Mouse (Mus musculus) cerebellum, adult 9-11 months (tissue): ENCODE results near the gene Vdac2.

Experiments used
- DNase-seq: peaks from one replicate; pipeline ENCODE4 v3.0.0; 2022

Vdac2 gene

GRCm38 (mm10) chr14:21820880-21821505 lies 4.0 kb upstream of the Vdac2 start:
- DNase-seq, result no peak

GRCm38 (mm10) chr14:21822307-21822706 lies 2.7 kb upstream of the Vdac2 start:
- no peak for DNase-seq

GRCm38 (mm10) chr14:21822795-21823374 lies 2.2 kb upstream of the Vdac2 start:
- peak; percentile 69 for DNase-seq

GRCm38 (mm10) chr14:21823897-21824296 lies 1.1 kb upstream of the Vdac2 start:
- no peak for DNase-seq

- no peak for DNase-seq
These were observed 901 bp downstream of the Vdac2 start for GRCm38 (mm10) chr14:21825786-21826491.

- DNase-seq, result peak; percentile 98
These were observed 6.1 kb downstream of the Vdac2 start for GRCm38 (mm10) chr14:21830876-21831767.

- peak; percentile 67 for DNase-seq
These were observed 6.9 kb downstream of the Vdac2 start for GRCm38 (mm10) chr14:21831830-21832403.

GRCm38 (mm10) chr14:21838336-21839017 lies 13.4 kb downstream of the Vdac2 start:
- no peak for DNase-seq

- no peak for DNase-seq
These were observed 17.0 kb downstream of the Vdac2 start for GRCm38 (mm10) chr14:21841819-21842592.

- DNase-seq, result no peak
These were observed 18.2 kb downstream of the Vdac2 start for GRCm38 (mm10) chr14:21843263-21843662.

GRCm38 (mm10) chr14:21846827-21847380 lies 21.9 kb downstream of the Vdac2 start:
- no peak for DNase-seq

GRCm38 (mm10) chr14:21847381-21848165 lies 22.5 kb downstream of the Vdac2 start:
- DNase-seq, result peak; percentile 71

- DNase-seq, result peak; percentile 96
These were observed 23.4 kb downstream of the Vdac2 start, which contains the start of gene Comtd1 for GRCm38 (mm10) chr14:21848166-21849154. Comtd1 (minus strand) TSS chr14:21848977.

GRCm38 (mm10) chr14:21849524-21850418 lies 24.7 kb downstream of the Vdac2 start:
- DNase-seq, result peak; percentile 60

GRCm38 (mm10) chr14:21850419-21851127 lies 25.5 kb downstream of the Vdac2 start:
- no peak for DNase-seq

GRCm38 (mm10) chr14:21851996-21852791 lies 27.2 kb downstream of the Vdac2 start:
- DNase-seq, result peak; percentile 27
